Mouse (Mus musculus) liver, adult 2 months (tissue): ENCODE measurements around the gene Olfr1045.

Source experiments
- CTCF ChIP-seq: fragments of 200-500 bp; IDR thresholded peaks from 2 replicates; pipeline ENCODE4 v1.5.1; 2011; ENCODE audit warnings: low read depth, low read length, control low read depth
- POLR2A ChIP-seq: fragments of 200-500 bp; IDR thresholded peaks from 2 replicates; pipeline ENCODE4 v1.6.1; 2011; ENCODE audit warnings: low read length, control low read depth; ENCODE audit not compliant: insufficient read depth; ENCODE audit errors: extremely low read depth

- no peak for TF ChIP-seq POLR2A
- no peak for TF ChIP-seq CTCF
Measured at GRCm38 (mm10) chr2:86161738-86162137, 41.1 kb downstream of the Olfr1045 start, which contains the start of gene Olfr1042.
